Mouse (Mus musculus): ENCODE measurements at regions not wholly inside any gene's neighbourhood (a gene's known extent, or its start where the extent isn't known, plus 50 kb on each side); places are given as distances from the start of the nearest gene placed in this dataset.

DNA sequence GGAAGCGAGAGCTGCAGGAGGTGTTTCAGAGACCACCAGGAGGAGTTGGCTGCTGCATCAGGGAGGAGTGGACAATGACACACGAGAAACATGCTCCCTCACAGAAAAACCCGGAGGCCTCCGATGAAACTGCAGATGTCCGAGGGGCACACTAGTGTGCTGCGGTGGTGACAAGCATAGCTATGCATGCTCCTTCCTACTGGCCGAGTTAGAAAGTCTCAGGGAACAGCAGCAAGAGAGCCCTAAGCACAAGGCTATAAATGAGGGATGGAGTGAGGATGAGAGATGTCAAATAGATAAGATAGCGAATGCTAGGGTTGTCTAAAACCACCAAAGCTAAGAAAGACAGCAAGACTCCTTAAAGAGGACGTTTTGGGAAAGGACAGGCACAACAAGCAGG lies 328.4 kb upstream of the Adgrl2 start:
- DNase-seq (ENCODE audit: low spot score) = no peak

DNA sequence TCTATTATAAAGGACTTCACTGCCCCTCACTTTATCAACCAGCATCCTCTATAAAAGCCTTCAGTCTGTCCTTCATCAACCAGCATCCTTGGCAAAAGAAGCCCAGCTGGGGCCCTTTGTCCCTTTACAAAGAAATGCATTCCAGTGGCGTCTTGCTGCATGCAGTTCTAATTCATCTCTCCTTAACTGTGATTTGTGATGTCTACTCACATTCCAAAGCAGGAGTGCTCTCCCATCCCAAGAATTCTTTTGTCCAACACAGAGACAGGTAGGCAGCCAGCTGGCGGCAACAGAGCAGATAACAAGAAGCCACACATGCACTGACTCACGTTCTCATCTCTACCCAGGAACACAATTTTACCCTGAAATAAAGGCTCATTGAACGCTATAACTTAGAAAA lies 323.9 kb upstream of the Adgrl2 start:
- DNase-seq (ENCODE audit: low spot score) = no peak

DNA sequence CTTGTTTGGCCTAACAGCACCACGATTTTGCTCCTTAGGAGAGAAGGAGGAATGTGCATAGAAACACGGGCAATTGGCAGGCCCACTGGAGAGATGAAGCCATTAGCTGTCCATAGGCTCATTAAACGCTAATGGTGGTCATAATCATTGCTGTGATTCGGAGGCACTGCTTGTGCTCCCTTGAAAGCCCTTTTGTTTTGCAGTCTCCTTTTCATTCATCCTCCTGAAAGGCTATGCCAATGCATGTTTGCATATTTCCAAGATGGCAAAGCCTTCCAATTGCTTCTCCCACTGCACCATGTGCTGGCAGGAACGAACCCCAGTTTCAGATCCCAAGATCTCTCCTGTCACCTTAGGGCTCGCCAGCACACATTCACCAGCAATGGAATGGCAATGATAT lies 322.9 kb upstream of the Adgrl2 start:
- DNase-seq (ENCODE audit: low spot score) = no peak

DNA sequence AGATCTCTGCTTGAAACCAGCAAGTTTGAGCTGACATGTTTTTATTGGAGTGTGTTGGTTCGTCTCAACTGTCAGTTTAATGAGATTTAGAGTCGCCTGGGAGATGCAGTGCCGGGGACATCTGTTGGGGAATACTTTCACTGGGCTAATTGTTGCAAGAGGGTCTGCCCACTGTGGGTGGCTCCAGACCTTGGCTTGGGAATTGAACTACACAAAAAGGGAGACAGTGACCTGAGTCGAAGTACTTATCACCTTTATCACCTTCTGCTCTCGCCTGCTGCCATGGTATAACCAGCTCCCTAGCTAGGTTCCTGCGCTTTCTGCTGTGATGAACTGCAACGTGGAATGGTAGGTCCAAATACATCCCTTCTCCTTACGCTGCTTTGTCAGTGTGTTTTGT lies 321.2 kb upstream of the Adgrl2 start:
- no peak for DNase-seq (ENCODE audit: low spot score)

DNA sequence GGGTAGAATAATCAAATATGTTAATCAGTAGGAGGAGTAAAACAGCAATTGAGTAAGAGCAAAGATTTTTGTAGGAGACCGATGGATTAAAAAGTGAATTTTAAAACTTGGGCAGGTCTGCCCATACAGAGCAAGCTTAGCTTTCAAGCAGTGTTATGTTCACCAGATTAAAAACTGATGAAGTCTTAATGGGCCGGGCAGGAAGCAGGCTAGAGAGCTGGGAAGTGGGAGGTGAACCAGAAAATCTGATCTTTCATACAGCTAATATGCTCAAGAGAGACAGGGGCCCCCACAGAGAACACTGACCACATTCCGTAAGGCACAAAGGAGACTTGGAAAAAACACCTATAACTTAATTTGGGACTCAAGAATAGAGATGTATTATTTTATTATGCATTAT lies 316.4 kb upstream of the Adgrl2 start:
- DNase-seq (ENCODE audit: low spot score) = no peak

DNA sequence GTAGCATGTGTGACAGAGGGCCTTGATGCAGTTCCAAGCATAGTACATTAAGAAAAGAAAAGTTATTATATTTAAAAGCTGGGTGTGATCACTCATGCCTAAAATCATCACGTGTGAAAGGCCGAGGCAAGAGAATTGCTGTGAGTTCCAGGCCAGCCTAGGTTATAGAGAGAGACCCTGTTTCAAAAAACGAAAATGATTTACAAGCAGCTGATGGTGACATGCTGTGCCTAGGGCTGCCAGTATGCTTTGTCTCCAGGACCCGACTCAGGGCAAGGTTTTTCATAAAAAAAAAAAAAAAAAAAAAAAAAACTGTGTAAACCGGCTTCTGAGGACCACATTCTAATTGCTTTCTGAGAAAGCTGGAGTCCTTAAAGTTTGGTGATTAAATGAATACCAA lies 315.9 kb upstream of the Adgrl2 start:
- DNase-seq (ENCODE audit: low spot score) = no peak

DNA sequence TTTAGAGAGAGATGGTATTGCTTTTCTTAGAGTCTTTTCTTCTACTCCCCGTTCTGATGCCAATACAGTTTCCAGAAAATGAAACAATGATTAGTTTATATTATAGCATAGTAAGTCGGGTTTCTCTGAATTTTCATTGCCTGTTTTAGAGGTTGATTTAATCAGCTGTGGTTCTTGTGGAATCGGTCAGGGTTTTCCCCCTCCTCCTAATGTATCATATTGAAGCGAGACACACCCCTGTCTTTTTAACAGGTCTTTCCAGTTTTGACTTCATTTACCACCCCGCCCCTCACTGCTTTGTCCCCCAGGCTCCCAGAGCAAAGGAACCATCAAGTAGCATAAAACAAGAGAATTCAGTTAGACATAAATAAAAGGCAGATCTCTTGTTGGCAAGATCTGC lies 315.1 kb upstream of the Adgrl2 start:
- DNase-seq (ENCODE audit: low spot score) = no peak

DNA sequence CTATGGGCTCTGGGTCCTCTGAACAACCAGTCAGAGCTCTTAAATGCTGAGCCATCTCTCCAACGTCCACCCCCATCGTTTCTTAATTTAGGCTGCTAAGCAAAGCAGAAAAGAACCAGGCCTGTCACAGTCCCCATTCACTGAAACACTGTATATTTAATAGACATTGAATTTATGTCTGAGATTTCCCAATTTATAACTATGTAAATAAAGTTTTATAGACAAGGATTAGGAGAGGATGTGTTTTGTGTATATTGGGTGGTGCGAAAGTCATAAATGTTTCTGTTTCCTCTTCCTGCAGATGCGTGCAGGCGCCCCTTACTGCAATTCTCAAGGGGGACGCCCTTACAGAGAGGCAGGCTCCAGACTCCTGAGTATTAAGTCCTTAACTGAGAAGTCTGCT lies 314.7 kb upstream of the Adgrl2 start:
- DNase-seq (ENCODE audit: low spot score) = no peak

DNA sequence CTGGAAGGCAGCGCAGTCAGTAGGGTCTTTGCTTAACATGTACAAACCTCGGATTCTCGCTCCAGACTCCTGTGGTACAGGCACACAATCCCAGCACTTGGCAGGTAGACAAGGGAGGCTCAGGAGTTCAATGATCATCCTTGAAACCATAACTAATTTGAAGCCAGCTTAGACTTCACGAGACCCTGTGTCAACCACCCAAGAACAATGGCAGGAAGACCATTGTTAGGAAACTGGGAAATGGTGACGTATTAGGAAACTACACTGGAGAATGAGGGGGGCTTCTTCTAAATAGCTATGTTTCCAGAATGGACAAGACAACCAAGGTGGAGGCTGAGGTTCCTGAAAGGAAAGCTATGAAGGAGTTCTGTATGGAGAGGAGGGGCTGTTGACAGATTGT lies 313.1 kb upstream of the Adgrl2 start:
- no peak for DNase-seq (ENCODE audit: low spot score)

DNA sequence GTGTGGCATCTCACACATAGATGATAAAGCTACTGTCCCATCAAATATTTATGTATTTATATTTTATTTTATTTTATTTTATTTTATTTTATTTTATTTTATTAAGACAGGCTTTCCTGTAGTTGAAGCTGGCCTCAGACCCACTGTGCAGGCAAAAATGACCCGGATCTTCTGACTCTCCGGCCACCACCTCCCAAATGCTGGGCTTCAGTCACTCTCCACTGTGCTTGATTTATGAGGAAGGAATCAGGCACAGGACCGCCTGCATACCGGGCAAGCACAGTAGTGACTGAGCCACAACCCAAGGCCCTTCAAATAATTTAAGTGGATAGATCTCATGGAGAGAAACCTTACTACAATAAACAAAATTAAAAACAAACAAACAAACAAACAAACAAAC lies 309.6 kb upstream of the Adgrl2 start:
- no peak for DNase-seq (ENCODE audit: low spot score)

DNA sequence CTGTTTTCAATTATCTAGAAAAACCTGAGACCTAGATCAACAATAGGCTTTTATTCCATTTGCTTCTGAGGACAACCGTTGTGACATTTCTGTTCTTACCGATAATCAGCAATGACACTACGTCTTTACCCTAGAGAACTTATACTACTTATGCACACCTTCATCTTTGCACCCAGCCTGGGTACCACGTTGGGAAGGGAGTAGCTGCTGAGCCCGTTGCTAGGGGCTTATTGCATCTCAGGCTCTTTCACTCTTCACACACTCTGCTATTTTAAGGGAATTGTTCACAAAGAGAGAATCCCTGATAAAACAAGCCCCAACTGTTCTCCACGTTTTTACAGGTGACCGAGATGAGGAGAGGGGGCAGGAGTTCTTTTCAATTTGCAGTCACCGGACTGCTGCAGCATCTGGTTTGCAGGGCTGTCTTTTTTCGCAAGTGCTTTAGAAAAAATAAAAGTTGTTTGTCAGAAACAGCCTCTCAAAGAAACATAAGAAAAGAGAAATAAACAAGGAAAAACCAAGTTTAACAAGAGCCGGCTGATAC lies 306.1 kb upstream of the Adgrl2 start:
- no peak for DNase-seq (ENCODE audit: low spot score)

DNA sequence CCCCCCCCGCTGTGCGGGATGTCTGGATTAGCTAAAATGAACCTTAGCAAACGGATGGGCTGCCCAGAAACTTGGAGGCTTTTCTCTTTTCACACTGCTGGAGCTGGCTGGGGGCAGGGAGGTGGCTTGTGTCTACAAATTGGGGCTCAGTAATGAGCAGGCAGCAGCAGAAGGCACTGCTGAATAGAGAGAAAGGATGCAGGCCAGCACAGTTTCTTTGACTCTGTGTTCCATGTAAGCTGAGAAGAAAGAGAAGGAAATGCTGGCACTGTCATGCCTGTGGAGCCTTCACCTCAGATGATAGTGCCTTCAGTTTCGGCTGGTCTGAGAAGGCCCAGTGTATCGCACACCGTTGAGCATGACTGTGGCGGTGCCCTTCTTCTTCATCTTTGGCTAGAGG lies 305.6 kb upstream of the Adgrl2 start:
- DNase-seq (ENCODE audit: low spot score) = no peak

DNA sequence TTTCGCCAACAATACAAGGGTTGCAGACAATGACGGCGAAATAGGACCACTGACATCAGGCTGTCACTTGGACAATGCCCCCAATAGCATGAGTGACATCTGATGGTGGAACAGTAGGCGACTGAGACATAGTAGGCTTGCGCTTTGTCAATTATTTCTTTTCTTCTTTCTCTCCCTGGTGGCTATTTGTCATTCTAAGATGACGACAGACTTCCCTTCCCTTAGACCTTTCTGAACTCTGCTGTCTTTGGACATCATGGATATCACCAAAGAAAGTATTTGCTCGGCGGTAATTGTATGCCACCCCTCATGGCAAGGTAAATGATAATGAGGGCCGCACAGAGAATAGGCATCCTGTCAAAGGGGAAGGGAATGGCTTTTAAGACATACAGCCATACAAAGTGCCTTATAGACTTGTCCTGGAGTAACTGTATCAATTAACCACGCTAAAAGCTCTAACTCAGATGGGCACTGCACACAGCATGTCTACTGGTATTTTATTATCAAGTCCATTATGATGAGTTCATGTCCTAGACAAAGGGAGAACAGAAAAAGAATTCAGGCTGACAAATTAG lies 305.0 kb upstream of the Adgrl2 start:
- no peak for DNase-seq (ENCODE audit: low spot score)

DNA sequence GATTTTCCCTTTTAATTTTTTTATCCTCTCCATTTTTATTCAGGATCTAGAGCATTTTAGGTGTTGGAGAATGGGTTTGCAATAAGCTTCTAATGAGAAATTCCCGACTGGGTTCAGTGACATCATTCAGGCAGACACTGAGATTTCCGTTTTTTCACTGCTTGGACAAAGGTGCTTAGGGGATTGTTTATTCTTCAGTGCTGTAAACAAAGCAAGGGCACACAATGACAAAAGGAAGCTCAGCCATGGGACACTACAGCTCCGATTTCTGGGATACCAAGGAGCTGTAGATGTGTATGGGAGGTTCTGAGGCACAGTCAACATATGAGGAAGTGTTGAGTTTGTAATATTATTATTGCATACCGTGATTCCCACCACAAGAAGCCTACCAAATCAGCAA lies 304.1 kb upstream of the Adgrl2 start:
- DNase-seq (ENCODE audit: low spot score) = no peak

DNA sequence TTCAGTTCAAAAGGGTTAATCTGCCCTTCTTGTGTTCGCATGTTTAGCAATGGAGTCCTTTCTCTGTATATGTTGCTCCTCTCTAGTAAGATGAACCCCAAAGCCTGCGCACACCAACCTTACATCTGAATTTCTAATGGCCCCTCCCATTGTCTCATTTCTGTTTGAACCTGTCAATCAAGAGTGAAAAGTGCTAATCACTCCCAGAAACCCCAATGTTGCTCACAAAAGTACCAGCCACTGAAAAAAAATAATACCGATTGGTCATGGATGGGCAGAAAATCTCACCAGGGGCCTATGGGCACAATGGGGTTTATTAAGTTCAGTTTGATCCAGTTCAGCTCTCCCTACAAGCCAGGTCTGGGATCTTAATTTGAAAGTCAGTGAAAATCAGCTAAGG lies 302.1 kb upstream of the Adgrl2 start:
- DNase-seq (ENCODE audit: low spot score) = no peak

DNA sequence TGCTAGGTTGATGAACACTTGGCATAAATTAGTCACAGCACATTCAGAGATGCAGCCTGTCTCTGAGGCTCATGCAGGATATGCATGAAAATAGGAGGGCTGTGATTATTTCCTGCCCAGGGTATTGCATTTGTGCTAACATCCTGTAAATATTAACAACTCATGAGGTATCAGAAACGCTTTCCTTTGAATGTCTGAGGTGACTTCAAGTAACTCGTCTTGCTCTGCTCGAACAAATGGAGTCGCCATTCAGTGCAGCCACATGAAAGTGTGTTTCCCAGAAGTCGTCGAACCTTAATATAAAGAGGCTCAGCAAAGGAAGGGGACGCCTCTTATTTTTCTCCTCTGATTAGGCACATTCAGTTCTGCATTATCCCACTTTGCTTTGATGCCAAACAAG lies 301.1 kb upstream of the Adgrl2 start:
- DNase-seq (ENCODE audit: low spot score) = no peak

DNA sequence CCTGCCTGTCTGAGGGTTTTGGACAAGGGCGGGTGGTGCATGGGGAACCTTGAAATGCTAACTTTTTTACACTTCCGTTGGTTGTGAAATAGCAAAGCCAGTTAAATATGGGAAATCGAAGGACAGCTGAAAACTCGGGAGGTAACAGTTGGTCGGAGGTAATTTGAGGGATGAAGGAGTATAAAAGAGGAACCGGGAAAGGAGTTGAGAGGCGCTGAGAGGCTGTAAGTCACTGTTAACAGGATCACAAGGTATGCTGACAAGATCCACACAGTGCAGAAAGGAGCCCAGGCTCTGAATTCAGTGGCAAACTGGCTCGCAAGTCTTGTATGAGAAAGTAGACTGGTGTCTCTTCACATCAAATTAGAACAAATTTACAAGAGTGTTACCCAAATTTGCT lies 299.9 kb upstream of the Adgrl2 start:
- no peak for DNase-seq (ENCODE audit: low spot score)

DNA sequence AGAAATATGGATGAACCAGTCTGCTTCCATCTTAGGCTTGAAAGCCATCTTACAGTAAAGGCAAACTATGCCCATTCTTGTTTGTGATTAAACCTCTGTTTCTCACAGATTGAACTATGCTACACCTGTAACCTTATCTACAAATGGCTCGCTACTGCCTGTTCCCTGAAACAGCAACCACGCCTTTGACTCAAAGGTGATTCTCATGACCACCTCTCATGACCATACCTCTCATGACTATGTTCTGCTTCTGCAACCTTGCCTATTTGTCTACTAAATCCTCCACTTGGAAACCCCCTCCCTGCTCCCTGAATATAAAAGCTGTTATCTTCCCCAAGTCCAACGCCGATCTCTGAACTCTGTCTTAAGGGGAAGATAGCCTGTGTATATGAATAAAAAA lies 296.7 kb upstream of the Adgrl2 start:
- DNase-seq (ENCODE audit: low spot score) = no peak

DNA sequence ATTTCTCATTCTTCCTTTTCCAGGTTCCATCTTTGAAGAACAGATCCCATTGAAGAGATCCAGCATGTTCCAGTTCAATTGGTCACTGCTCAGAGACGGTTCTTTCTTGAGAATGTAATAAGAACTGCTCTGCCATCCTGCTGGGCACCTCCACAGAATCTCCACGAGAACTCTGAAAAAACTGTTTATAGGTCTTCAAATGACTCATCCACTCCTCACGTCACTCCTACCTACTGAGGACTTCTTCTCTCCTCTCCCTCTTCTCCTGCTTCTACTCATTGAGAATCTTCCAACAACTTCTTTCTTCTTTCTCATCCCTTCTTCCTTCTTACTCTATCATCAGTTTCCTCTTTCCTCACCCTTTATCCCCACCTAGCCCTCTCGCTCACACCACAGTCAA lies 294.6 kb upstream of the Adgrl2 start:
- DNase-seq (ENCODE audit: low spot score) = no peak

DNA sequence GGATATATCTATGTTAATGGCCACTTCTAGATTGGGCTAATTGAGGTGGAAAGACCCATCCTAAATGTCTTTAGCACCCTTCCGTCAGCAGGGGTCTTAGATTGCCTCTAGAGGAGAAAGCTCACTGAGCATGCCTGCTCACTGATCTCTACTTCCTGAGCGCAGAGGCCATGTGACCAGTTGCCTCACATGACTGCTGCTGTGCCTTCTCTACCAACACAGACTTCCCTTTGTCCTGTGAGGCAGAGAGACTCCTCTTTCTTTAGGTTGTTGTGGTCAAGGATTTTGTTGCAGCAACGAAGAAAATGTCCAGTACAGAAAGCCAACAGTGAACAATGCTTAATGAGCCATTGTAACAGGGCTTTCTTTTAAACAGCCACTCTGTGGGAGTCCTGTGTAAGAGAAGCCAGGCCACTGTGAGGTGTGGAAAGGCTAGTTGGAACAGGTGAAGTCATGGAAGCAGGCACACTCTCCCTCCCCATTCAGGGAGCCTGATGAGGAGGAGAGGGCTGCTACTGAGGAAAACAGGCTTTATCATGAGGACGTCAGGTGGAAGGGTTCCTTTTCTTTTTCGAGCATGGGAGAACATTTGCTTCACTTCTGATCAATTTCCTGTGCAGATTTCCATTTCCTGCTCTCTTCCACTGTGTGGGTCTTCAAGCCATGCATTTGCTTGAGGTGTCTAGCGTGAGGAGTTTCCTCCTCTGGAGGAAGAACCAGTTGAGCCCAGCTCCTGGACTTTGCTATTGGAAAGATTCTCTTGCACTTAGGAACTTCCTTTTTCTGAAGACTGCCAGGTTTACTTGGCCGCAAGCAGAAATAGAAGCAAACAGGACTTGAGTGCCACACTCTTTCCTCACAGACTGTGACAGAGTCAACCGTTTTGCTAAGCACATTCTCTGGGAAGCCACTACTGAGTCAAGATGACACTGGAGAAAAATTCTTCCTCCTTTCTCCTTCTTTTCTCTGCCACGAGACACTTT lies 290.7 kb upstream of the Adgrl2 start:
- DNase-seq (ENCODE audit: low spot score) = no peak

DNA sequence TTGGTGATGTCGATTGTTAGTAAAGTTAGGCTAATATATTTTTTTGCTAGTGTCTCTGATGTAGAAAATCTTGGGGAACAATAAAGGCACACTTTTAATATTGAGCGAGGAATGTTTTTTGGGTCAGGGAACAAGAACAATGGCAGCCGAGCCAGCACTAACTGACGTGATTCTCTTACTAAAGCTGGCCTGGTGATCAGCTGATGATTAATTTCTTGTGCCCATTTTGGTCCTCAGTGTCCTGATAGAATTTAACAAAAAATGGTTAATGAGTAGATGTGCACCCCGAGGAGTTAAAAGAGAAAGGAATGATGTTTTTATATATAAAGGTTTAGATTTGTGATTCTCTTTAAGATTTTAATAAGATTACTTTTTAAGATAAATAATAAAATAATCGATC lies 289.0 kb upstream of the Adgrl2 start:
- no peak for DNase-seq (ENCODE audit: low spot score)

DNA sequence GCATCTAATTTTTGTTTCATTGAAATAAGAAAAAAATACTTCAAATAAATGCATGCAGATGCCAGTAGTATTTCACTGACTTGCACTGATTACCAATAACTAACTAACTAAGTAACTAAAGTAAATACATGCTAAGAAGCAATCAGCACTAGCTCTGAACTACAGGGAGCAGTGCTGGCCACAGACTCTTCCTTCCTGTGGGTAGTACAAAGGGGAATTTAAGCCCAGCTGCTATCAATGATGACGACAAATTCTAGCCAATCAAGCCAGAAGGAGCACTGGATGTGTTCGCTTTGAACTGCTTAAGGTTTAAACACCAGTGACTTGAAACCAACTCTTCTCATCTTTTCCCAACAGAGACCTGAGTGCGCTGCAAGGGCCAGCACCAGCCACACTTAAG lies 287.5 kb upstream of the Adgrl2 start:
- DNase-seq (ENCODE audit: low spot score) = no peak

DNA sequence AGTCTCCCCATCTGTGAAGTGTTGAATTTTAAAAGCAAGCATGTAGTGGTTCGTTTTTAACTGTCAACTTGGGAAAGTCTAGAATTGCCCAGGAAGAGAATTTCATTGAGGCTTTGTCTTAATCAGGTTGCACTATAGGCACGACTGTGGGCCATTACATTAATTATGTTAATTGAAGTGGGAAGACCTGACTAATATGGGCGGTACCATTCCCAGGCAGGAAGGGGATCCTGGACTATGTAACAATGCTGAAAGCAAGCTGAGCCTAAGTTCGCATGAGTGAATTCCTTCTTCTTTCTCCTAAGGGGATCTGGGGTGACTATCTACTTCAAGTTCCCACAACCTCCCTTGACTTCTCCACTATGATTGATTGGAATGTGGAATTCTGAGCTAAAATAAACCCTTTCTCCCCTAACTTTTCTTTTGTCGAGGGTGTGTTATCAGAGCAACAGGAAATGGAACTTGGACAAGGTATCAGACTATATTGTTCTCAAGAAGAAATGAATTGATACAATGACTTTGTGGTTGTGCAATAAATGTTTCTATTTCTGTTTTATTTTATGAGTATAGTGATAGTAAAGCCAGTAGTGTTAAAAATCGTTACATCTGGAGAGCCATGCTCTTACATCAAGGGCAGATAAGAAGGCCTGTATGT lies 285.2 kb upstream of the Adgrl2 start:
- DNase-seq (ENCODE audit: low spot score) = no peak
